Mouse (Mus musculus): ENCODE results near the gene BC004004.

Gene BC004004

GRCm38 (mm10) chr17:29268682-29269348 is at the start of gene BC004004:
BC004004 (plus strand) TSS chr17:29268788.
- in situ Hi-C loops (cut with MboI, MseI): no loop called here

DNA sequence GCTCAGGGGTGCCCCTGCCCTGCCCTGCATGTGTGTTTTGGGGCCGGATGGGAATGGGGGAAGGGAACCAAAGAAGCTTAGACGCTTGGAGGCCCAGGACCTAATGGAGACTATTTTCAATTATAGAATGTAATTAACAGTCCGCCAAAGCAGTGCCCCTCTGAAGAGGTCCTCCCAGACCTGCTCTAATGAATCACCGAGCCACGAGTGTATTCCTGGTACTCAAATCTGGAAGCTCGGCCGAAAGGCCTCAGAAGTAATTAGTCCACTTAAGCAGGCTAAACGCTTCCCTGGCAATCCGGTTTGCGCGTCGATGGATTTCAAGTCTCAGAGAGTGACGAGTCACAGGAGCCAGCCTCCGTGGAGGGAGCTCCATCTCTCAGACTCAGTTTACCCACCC is 48.0 kb upstream of the BC004004 start:
- in situ Hi-C loops (cut with MboI, MseI): no loop called here

DNA sequence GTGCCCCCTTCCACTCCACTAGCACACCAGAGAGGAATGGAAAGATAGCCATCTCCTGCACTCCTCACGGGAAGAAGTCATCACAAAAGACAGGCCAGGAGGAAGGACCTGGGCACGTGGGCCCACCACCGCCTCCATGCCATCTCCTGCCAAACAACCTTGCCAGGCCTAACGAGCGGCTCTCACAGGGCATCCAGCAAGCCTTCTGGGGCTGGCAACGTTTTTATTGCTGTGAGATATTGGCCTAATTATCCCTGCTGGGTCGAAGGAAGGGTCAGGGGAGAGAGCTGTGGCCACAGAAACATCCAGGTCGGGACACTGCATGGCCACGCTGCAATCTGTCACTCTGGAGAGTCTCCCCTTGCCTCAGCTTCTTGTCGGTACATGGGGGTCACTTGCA is 37.5 kb upstream of the BC004004 start:
- in situ Hi-C loops (cut with MboI, MseI): no loop called here

DNA sequence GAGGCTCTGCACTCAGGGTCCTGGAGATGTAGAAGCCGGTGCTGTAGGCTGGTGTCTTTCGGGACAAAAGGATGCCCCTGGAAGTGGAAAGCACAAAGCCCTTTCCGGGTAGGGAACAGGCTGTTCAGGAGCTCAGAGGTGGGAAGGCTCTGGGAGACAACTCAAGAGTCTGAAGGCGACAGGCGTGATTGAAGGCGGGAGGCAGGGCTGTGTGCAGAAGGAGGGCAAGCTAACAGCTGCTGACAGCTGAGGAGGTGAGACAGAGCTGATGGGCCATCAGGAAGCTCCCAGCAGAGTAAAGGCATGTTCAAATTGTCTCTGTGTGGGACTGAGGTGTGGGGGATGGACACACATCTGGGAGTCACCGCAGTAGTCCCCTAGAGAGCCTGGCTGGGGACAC is 32.5 kb upstream of the BC004004 start:
- in situ Hi-C loops (cut with MboI, MseI): loop anchor here (5.0 kb wide), 2 partner anchors 51 to 59 kb away; no protein-coding TSS in a partner anchor

- in situ Hi-C loops (cut with MboI, MseI): loop anchor here (5.0 kb wide), 2 partner anchors 50 to 60 kb away; no protein-coding TSS in a partner anchor
Observed at GRCm38 (mm10) chr17:29237267-29237771, 31.3 kb upstream of the BC004004 start.

- in situ Hi-C loops (cut with MboI, MseI): loop anchor here (5.0 kb wide), 2 partner anchors 49 to 61 kb away; no protein-coding TSS in a partner anchor
Observed at GRCm38 (mm10) chr17:29237772-29238420, 30.7 kb upstream of the BC004004 start, which contains the start of gene Cpne5. Cpne5 (minus strand) TSS chr17:29238167.

- in situ Hi-C loops (cut with MboI, MseI): loop anchor here (5.0 kb wide), 2 partner anchors 49 to 61 kb away; no protein-coding TSS in a partner anchor
Observed at GRCm38 (mm10) chr17:29238421-29238945, 30.1 kb upstream of the BC004004 start.

- in situ Hi-C loops (cut with MboI, MseI): loop anchor here (5.0 kb wide), 1 partner anchor 193 kb away; no protein-coding TSS in a partner anchor
Observed at GRCm38 (mm10) chr17:29244912-29245311, 23.7 kb upstream of the BC004004 start.

- in situ Hi-C loops (cut with MboI, MseI): no loop called here
Observed at GRCm38 (mm10) chr17:29245725-29246124, 22.9 kb upstream of the BC004004 start.

DNA sequence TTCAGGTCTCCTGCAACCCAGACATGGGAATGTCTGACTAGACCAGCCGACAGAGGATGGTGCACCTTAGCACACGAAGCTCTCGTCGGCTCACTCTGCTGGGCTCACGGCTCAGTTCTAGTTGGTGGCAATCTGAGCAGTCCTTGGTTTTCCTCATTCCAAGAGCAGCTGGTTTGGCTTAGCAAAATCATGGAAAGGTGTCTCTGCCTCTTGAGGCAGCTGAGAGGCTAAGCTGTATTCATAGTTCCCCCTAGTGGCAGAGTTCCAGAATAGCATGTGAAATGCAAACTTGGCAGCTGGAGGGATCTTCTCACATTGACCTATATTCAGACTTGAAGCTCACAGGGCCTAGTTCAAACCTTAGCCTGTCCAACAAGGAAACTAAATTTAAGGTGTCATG is 22.0 kb upstream of the BC004004 start:
- in situ Hi-C loops (cut with MboI, MseI): no loop called here

GRCm38 (mm10) chr17:29247881-29248280 is 20.7 kb upstream of the BC004004 start:
- in situ Hi-C loops (cut with MboI, MseI): no loop called here

DNA sequence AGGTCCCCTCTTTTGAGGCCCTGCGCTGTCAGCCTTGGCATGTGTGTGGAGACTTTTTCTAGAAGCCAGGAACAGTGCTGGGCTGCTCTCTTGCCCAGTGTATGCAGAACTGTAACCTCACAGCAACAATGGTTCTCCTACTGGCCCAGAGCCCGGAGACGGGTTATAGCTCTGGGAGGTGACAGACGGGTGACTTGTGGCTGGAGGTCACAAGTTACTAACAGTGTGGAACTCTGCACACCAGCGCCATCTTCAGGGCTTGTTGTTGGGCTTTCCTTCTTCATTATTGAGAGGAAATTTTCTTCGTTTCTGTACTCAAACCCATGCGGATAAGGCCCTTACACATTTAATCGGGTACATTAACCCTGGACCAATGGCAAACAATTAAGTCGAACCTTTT is 19.1 kb upstream of the BC004004 start:
- in situ Hi-C loops (cut with MboI, MseI): no loop called here

GRCm38 (mm10) chr17:29251006-29251405 is 17.6 kb upstream of the BC004004 start:
- in situ Hi-C loops (cut with MboI, MseI): loop anchor here (10.0 kb wide), 1 partner anchor 264 kb away; no protein-coding TSS in a partner anchor

DNA sequence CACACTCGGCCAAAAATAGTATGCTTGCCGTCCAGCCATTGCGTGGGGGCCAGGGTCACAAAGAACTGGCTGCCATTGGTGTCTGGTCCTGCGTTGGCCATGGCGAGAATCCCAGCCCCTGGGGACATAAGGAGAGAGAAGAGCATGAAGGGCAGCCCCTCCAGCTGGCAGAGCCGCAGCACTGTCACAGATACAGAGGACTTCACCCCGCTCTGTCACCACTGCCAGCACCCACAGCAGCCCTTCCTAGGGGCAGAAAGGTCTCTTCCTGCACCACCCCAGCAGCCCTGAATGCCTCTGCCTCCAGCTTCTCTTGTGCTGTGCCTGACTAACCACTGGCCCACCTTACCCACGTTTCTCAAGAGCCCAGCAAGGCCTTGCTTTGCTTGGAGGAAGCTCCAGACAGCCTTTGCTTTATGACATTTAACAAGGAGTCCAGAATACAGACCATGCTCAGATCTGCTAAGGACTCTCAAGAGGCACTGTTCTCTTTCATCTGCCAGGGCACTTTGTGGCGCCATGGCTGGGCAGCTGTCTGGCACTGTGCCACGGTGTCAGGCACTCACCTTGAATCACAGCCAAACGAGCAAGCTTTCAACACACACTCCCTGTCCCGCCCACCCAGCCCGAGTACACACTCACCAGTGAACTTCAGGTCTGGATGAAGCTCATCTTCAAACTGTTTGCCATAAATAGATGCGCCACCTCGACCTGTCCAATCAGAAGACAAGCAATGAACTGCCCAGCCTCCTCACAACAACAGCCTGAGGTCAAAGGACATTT is 16.8 kb upstream of the BC004004 start:
- in situ Hi-C loops (cut with MboI, MseI): loop anchor here (10.0 kb wide), 1 partner anchor 263 kb away; no protein-coding TSS in a partner anchor

- in situ Hi-C loops (cut with MboI, MseI): loop anchor here (10.0 kb wide), 1 partner anchor 262 kb away; no protein-coding TSS in a partner anchor
Observed at GRCm38 (mm10) chr17:29253236-29253635, 15.4 kb upstream of the BC004004 start.

DNA sequence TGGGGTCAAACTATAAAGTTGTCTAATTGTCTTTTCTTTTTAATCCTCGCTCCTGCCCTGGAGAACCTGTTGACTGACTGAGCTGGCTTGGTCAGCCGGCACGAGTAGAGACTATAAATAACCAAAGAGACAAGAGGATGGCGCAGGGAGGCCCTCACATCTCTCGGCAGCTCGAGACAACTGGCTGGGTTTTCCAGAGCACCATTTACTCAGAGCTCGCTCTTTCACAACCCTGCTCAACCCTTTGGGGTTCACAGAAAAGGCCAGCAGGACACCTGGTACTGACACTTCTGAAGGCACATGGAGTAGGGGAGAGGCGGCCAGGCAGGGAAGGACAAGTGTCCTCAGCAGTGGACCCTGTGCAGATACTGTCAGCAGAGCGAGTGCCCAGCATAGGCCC is 14.9 kb upstream of the BC004004 start:
- in situ Hi-C loops (cut with MboI, MseI): loop anchor here (10.0 kb wide), 1 partner anchor 261 kb away; no protein-coding TSS in a partner anchor

DNA sequence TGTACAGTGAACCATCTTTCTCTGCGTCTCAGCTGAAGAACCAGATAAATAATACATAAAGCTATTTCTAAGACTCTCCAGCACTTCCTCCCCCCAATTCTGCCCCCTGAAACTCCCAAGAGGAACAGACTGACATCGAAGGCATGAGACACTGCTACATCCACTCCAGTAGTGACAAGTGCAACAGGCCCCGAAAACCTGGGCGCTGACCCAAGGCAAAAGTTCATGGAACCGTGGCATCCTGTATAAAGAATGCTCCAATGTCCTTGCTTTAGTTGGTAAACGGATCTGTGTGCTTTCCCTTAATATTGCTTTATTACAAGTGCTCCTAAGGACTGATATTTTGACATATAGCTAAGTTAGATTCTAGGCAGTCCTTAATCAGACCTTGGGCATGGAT is 13.8 kb upstream of the BC004004 start:
- in situ Hi-C loops (cut with MboI, MseI): loop anchor here (10.0 kb wide), 1 partner anchor 260 kb away; no protein-coding TSS in a partner anchor

- in situ Hi-C loops (cut with MboI, MseI): loop anchor here (10.0 kb wide), 1 partner anchor 258 kb away; no protein-coding TSS in a partner anchor
Observed at GRCm38 (mm10) chr17:29256507-29256906, 12.1 kb upstream of the BC004004 start.

DNA sequence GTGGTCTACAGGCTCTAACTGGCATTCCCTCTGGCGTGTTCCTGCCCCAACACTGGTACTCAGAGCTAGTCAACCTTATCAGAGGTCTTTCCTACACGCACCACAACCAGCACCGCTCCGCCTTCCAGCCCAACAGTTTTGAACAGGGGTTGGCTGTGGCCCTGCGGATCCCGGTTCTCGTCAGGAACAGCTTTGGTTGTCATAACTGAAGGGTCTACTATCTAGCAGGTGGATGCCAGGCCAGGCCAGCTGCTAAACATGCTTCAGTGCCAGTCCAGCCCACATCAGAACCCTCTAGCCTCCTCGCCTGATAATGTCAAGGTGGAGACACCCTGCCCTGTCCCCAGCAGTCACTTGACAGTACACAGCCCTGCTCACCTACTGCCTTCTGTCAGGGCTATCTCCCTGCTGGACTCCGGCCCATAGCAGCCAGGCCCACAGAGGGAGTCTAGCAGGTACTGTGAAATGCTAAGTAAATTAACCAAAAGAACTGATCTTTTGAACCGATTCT is 11.5 kb upstream of the BC004004 start:
- in situ Hi-C loops (cut with MboI, MseI): loop anchor here (10.0 kb wide), 1 partner anchor 258 kb away; no protein-coding TSS in a partner anchor

GRCm38 (mm10) chr17:29258025-29258558 is 10.5 kb upstream of the BC004004 start:
- in situ Hi-C loops (cut with MboI, MseI): loop anchor here (10.0 kb wide), 1 partner anchor 257 kb away; no protein-coding TSS in a partner anchor
